Mouse (Mus musculus) liver, embryonic 18 days (tissue): ENCODE results near the gene Atrx. TPM values are rescaled to one million over a fixed set of nuclear protein-coding genes. Genes with fewer than 3 reads are reported as not detected.

Experiments used
- polyA plus RNA-seq: library from polyadenylated mRNA; depleted of rRNA; stranded (reverse); fragments of >200 nt; gene quantifications from 2 replicates; pipeline ENCODE4 v1.2.3, GENCODE M21; 2012; rRNA removed

Atrx gene
- polyA plus RNA-seq, result 14.4 and 15.7 TPM in 2 replicates

DNA sequence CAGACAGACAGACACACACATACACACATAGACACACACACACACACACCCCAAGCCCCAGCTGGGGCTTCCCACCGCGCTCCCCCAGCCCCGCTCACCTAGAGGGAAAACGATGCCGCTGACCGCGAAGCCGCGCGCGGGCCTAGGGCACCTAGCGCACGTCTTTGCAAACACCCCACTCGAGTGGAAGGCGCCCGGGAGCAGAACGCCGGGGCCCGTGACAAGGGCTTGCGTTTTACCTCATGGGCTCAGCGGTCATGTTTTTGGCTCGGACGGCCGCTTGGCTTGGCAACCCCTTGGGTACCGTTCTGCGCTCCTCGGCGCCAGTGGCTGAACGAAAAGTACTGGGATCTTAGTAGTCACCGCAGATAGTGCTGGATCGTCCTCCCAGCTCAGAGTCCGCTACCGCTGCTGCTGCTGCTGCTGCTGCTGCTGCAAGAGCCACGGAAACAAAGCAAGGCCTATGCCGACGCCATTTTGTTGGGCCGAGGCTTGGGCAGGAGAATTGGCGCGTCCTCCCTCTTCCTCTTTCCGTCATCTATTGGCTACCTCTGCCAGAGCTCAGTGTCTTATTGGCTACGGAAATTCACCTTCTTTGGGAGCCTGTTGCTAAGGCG is at the start of gene Atrx:
Gene Atrx, minus strand, starts transcription at position 543 of the 617 bp plus-strand sequence.

DNA sequence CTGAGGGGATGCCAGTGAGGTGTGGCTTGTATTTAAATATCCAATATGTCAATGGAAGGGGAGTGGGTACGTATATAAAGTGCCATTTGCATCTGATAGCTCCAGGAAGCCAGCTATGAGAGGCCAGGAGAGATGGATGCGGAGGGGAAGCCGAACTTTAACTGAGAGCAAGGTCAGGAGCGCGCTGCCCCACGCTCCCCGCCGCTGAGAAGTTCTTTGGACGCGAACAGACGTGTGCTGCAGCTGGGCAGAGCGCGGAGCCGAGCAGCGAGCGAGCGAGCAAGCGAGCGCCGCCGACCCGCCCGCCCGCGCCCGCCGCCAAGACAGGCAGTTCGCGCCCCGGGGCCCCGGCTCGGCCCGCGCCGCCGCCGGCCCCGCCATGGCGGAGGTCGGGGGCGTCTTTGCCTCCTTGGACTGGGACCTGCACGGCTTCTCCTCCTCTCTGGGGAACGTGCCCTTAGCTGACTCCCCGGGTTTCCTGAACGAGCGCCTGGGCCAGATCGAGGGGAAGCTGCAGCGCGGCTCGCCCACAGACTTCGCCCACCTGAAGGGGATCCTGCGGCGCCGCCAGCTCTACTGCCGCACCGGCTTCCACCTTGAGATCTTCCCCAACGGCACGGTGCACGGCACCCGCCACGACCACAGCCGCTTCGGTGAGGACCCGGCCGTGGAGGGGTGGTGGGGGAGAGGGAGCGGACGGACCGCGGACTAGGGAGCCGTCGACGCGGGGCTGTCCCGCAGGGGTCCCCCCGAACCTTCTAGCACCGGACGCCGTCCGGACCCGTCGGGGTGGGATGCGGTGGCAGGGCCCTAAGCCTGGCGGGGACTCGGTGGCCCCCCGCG is 164.8 kb downstream of the Atrx start, which contains the start of gene Fgf16:
Gene Fgf16, plus strand, starts transcription at position 118 of the 843 bp plus-strand sequence.

Other genes starting within 250 kb of the Atrx start
- gene Fgf16, start 165.1 kb downstream of the Atrx start, polyA plus RNA-seq, result not detected in 2 replicates
- gene Magt1, start 82.5 kb upstream of the Atrx start, polyA plus RNA-seq, result 12.8 and 15.3 TPM in 2 replicates
- 380 and 393 TPM in 2 replicates for gene Cox7b, start 86.3 kb upstream of the Atrx start, polyA plus RNA-seq
- 5.2 and 7.2 TPM in 2 replicates for gene Atp7a, start 97.9 kb upstream of the Atrx start, polyA plus RNA-seq
- 1.6 and 1.7 TPM in 2 replicates for gene Tlr13, start 213.8 kb upstream of the Atrx start, polyA plus RNA-seq